Mouse (Mus musculus): ENCODE data around the gene Tcf25. TPM values are rescaled to one million over a fixed set of nuclear protein-coding genes. Genes with fewer than 3 reads are reported as not detected.

Gene Tcf25
- 396 and 405 TPM in 2 replicates for polyA plus RNA-seq (2015; fragmentation: Nextera tagmentation; extraction: Ambion mirVana)

DNA sequence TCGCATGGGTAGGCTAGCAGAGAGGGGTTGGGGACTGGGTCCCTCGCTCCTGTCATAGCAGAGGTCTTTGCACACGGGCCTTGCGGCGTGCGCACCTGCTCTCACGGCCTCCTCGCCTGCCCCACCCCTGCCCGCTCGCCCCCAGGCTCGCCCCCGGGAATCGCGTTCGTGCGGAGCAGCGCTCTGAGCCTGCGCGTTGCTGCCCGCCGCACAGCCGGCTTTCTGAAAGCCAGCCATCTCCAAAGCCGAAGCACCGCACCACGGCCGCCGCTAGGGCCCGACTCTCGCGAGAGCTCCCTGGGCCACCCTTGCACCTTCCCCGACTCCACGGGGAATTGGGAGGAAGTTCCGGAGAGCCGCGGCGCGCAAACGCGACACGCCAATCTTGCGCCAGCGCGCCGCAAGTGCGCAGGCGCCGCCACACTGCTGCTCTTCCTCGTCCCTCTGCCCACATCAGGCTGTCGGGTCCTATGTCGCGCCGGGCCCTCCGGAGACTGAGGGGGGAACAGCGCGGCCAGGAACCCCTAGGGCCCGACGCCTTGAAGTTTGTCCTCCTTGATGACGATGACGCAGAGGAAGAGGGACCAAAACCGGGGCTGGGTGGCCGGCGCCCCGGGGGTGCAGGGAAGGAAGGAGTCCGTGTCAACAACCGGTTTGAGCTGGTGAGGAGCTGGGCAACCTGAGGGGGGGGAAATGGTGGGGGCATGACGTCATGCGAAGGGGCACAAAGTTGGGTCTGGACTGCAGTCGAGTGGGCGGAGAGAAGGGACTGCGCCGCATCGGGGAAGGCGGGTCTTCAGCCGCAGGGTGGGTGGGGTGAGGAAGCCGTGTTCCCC, at the start of gene Tcf25:
TSS of gene Tcf25 (plus strand) at position 351 of the 836 bp plus-strand sequence.
- peaks cover 21% of the 10 kb centered on the region for H3K4me1 ChIP-seq (ENCODE audit: control insufficient read depth, insufficient read depth, low read depth, low read length)
- H3K4me2 ChIP-seq (ENCODE audit: low read length), result peak within 1 kb of the TSS; percentile 89
- peak within 1 kb of the TSS; percentile 90 for H3K9ac ChIP-seq (ENCODE audit: low read depth, low read length)
- H3K27me3 ChIP-seq (replicated peaks; ENCODE audit: control insufficient read depth, insufficient read depth, low read length), result no peaks in the 10 kb centered on the region
- H3K27ac ChIP-seq (ENCODE audit: low read depth, low read length), result peak within 1 kb of the TSS; percentile 98
- H3K4me3 ChIP-seq (ENCODE audit: low read length), result peak within 1 kb of the TSS; percentile 91
- H3K36me3 ChIP-seq (ENCODE audit: control insufficient read depth, insufficient read depth, low read length), result peaks cover 5% of the 10 kb centered on the region; the same call in 1 of the 2 replicates
- WGBS, result under 1% methylated on average over 67 of the region's 75 CpGs
- ATAC-seq, result peak; percentile 95
- no peaks in the 10 kb centered on the region for H3K9me3 ChIP-seq (ENCODE audit: control insufficient read depth, low read length)

DNA sequence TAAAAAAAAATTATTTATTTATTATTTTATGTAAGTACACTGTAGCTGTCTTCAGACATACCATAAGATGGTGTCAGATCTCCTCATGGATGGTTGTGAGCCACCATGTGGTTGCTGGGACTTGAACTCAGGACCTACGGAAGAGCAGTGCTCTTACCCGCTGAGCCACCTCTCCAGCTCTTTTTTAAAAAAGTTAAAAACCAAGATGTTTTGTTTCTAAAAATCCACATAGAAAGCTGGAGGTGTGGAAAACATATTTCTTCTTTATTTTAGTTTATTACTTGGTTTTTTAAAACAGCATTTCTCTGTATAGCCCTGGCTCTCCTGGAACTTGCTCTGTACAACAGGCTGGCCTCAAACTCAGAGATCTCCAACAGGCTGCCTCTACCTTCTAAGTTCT, 45.0 kb upstream of the Tcf25 start:
- 92% methylated on average over 2 of the region's 2 CpGs for WGBS
- no peak for ATAC-seq
- Histone ChIP-seq H3K27ac (ENCODE audit: low read depth, low read length) (no peak overlapping the region), H3K9me3 (ENCODE audit: control insufficient read depth, low read length) (no peaks in the 10 kb centered on the region), H3K9ac (ENCODE audit: low read depth, low read length) (no peak overlapping the region), H3K36me3 (ENCODE audit: control insufficient read depth, insufficient read depth, low read length) (no peaks in the 10 kb centered on the region), H3K4me2 (ENCODE audit: low read length) (no peak overlapping the region), H3K27me3 (replicated peaks; ENCODE audit: control insufficient read depth, insufficient read depth, low read length) (no peaks in the 10 kb centered on the region), H3K4me1 (ENCODE audit: control insufficient read depth, insufficient read depth, low read depth, low read length) (no peaks in the 10 kb centered on the region; the same call in 1 of the 2 replicates), H3K4me3 (ENCODE audit: low read length) (no peak overlapping the region)

DNA sequence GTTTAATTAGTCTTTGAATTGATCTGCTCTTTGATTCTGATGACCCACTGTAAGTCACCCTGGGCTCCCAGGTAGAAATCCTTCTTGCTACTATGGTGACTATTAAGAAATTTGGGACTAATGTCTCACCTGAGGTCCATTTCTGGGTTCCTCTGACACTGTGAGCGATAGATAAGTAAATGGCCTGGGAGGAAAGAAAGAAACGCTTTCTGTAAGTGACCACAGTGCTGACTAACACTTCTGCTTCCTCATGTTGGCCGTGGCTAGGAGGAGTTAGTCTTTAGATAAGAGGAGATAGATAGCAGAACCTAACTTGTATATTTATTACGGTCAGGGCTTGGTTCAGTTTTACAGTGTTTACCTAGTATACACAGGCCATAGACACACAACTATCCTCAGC, 44.2 kb upstream of the Tcf25 start:
- ATAC-seq, result no peak
- H3K4me1 ChIP-seq (ENCODE audit: control insufficient read depth, insufficient read depth, low read depth, low read length), result peaks cover 7% of the 10 kb centered on the region
- H3K9me3 ChIP-seq (ENCODE audit: control insufficient read depth, low read length), result no peaks in the 10 kb centered on the region
- no peaks in the 10 kb centered on the region for H3K27me3 ChIP-seq (replicated peaks; ENCODE audit: control insufficient read depth, insufficient read depth, low read length)
- H3K4me3 ChIP-seq (ENCODE audit: low read length), result no peak overlapping the region
- no peak overlapping the region for H3K9ac ChIP-seq (ENCODE audit: low read depth, low read length)
- H3K27ac ChIP-seq (ENCODE audit: low read depth, low read length), result no peak overlapping the region
- H3K4me2 ChIP-seq (ENCODE audit: low read length), result no peak overlapping the region
- H3K36me3 ChIP-seq (ENCODE audit: control insufficient read depth, insufficient read depth, low read length), result no peaks in the 10 kb centered on the region
- 90% methylated on average over 4 of the region's 4 CpGs for WGBS

DNA sequence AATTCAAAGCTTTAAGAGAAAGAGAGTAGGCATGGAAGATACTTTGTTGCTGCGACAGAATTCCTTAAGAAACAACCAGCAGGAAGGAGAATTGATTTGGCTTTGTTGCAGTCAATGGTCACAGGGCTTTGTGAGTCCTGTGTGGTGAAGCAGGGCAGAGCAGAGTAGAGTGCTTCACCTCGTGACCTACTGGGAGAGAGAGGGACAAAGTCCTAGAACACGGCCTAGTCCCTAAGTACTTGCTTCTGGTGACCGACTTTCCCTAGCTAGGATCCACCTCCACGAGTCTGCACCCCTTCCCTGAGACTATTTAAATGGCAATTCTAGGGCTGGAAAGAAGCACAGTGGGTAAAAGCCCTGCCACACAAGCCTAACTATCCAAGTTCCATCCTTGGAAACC, 43.6 kb upstream of the Tcf25 start:
- no peak overlapping the region for H3K27ac ChIP-seq (ENCODE audit: low read depth, low read length)
- peaks cover 13% of the 10 kb centered on the region for H3K4me1 ChIP-seq (ENCODE audit: control insufficient read depth, insufficient read depth, low read depth, low read length)
- WGBS, result 66% methylated on average over 5 of the region's 5 CpGs
- H3K4me3 ChIP-seq (ENCODE audit: low read length), result no peak overlapping the region
- no peaks in the 10 kb centered on the region for H3K27me3 ChIP-seq (replicated peaks; ENCODE audit: control insufficient read depth, insufficient read depth, low read length)
- no peaks in the 10 kb centered on the region for H3K9me3 ChIP-seq (ENCODE audit: control insufficient read depth, low read length)
- H3K36me3 ChIP-seq (ENCODE audit: control insufficient read depth, insufficient read depth, low read length), result no peaks in the 10 kb centered on the region
- no peak overlapping the region for H3K9ac ChIP-seq (ENCODE audit: low read depth, low read length)
- no peak for ATAC-seq
- no peak overlapping the region for H3K4me2 ChIP-seq (ENCODE audit: low read length)

DNA sequence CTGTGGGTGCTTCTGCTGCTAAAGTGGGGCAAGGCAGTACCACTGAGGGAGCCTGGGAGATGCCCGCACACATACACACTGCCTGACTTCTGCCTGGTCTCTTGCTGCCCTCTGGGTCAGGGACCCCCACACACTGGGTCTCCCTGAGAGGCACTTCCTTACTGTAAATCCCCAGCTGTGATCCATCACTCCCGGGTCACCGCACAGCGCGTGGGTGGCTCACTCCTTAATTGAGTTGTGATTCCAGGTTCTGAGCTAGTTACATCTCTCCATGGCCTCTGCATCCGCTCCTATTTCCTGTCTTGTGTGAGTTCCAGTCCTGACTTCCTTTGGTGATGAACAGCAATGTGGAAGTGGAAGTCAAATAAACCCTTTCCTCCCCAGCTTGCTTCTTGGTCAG, 42.9 kb upstream of the Tcf25 start:
- H3K27ac ChIP-seq (ENCODE audit: low read depth, low read length), result no peak overlapping the region

DNA sequence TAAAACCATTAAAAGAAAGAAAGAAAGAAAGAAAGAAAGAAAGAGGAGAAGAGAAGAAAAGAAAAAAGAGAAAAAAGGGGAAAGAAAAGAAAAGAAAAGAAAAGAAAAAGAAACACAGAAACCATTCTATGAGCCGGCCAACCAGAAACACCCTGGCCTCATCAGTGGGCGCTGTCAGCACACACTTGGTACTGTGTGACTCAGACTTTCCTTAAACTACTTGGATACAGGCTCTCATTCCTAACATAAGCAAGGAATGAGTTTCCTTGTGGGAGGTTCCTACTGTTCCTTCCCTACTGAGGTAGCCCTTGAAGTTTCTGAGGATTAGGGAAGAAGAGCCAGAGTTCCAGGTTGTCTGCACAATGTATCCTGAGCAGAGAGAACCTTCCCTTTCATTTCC, 42.3 kb upstream of the Tcf25 start:
- Histone ChIP-seq H3K9me3 (ENCODE audit: control insufficient read depth, low read length) (no peaks in the 10 kb centered on the region), H3K27me3 (replicated peaks; ENCODE audit: control insufficient read depth, insufficient read depth, low read length) (no peaks in the 10 kb centered on the region), H3K4me3 (ENCODE audit: low read length) (no peak overlapping the region; the same call in 1 of the 2 replicates), H3K4me1 (ENCODE audit: control insufficient read depth, insufficient read depth, low read depth, low read length) (peaks cover 16% of the 10 kb centered on the region), H3K4me2 (ENCODE audit: low read length) (peak overlapping the region; percentile 74), H3K27ac (ENCODE audit: low read depth, low read length) (peak overlapping the region; percentile 97), H3K36me3 (ENCODE audit: control insufficient read depth, insufficient read depth, low read length) (no peaks in the 10 kb centered on the region), H3K9ac (ENCODE audit: low read depth, low read length) (no peak overlapping the region)
- 90% methylated on average over 2 of the region's 2 CpGs for WGBS
- no peak for ATAC-seq

More for the DNA sequence above, 42.9 kb upstream of the Tcf25 start:
- no peak overlapping the region for H3K9ac ChIP-seq (ENCODE audit: low read depth, low read length)
- no peak overlapping the region for H3K4me2 ChIP-seq (ENCODE audit: low read length)
- no peaks in the 10 kb centered on the region for H3K36me3 ChIP-seq (ENCODE audit: control insufficient read depth, insufficient read depth, low read length)
- 75% methylated on average over 6 of the region's 6 CpGs for WGBS
- no peaks in the 10 kb centered on the region for H3K27me3 ChIP-seq (replicated peaks; ENCODE audit: control insufficient read depth, insufficient read depth, low read length)
- no peaks in the 10 kb centered on the region for H3K9me3 ChIP-seq (ENCODE audit: control insufficient read depth, low read length)
- no peak overlapping the region for H3K4me3 ChIP-seq (ENCODE audit: low read length)
- ATAC-seq, result no peak
- H3K4me1 ChIP-seq (ENCODE audit: control insufficient read depth, insufficient read depth, low read depth, low read length), result peaks cover 16% of the 10 kb centered on the region

DNA sequence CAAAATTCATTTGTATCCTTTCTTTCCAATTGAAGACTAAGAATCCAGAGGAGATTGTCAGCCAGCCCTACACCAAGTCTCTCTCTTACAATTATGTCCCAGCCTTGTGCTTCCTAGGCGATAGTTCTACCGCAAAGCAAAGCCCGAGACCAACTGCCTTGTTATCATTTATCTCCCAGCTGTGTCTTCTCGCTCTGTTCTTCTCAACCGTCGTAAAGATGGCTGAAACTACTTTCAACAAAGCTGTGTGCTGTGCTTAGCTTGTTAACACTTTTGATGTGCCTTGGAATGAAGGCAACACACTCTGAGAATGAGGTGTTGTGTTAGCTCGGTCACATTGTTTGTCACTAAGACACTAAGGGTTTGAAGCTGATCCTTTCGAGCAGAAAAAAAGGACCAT, 41.7 kb upstream of the Tcf25 start:
- Histone ChIP-seq H3K9ac (ENCODE audit: low read depth, low read length) (peak overlapping the region; percentile 92), H3K27ac (ENCODE audit: low read depth, low read length) (peak overlapping the region; percentile 97), H3K36me3 (ENCODE audit: control insufficient read depth, insufficient read depth, low read length) (no peaks in the 10 kb centered on the region), H3K4me1 (ENCODE audit: control insufficient read depth, insufficient read depth, low read depth, low read length) (peaks cover 16% of the 10 kb centered on the region), H3K9me3 (ENCODE audit: control insufficient read depth, low read length) (no peaks in the 10 kb centered on the region), H3K4me2 (ENCODE audit: low read length) (peak overlapping the region; percentile 74), H3K4me3 (ENCODE audit: low read length) (peak overlapping the region; percentile 84), H3K27me3 (replicated peaks; ENCODE audit: control insufficient read depth, insufficient read depth, low read length) (no peaks in the 10 kb centered on the region)
- WGBS, result 18% methylated on average over 8 of the region's 8 CpGs
- ATAC-seq, result peak; percentile 26

DNA sequence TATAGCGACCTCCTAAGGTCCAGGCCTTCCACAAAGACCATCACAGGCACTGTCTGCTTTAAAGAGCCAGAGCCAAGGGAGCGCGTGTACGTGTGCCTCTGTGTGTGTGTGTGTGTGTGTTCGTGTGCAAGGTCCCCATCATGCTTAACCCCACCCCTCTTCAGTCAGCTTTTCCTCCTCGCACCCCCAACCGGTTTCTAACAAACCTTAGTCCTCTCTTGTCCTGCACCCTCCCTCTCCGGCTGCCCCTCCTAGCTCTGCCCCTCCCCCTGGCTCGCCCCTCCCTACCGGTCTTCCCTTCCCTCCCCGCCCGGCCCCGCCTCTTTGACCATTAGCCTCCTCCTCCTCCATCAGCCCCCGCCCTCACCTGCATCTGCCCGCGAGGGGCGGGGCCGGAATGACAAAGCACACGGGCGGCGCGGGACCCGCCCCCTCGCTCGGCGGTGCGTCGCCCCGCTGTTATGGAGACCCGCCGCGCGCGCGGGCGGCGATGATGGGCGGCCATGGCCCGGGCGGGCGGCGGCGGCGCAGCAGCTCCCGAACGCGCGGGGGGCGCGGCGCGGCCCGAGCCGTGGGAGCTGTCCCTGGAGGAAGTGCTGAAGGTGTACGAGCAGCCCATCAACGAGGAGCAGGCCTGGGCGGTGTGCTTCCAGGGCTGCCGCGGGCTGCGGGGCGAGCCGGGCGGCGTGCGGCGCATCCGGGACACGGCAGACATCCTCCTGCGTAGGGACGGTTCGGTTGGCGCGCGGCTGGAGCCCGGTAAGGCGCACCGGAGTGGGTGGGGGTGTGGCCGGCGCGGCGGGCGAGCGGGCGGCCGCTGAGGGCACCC, 41.1 kb upstream of the Tcf25 start, which contains the start of gene Spire2:
TSS of gene Spire2 (plus strand) at position 452 of the 829 bp plus-strand sequence.
- under 1% methylated on average over 75 of the region's 85 CpGs for WGBS
- Histone ChIP-seq H3K36me3 (ENCODE audit: control insufficient read depth, insufficient read depth, low read length) (no peaks in the 10 kb centered on the region), H3K4me3 (ENCODE audit: low read length) (peak within 1 kb of the TSS; percentile 84), H3K4me1 (ENCODE audit: control insufficient read depth, insufficient read depth, low read depth, low read length) (peaks cover 16% of the 10 kb centered on the region), H3K27ac (ENCODE audit: low read depth, low read length) (peak within 1 kb of the TSS; percentile 97), H3K9ac (ENCODE audit: low read depth, low read length) (peak within 1 kb of the TSS; percentile 92), H3K9me3 (ENCODE audit: control insufficient read depth, low read length) (no peaks in the 10 kb centered on the region), H3K4me2 (ENCODE audit: low read length) (peak within 1 kb of the TSS; percentile 74), H3K27me3 (replicated peaks; ENCODE audit: control insufficient read depth, insufficient read depth, low read length) (no peaks in the 10 kb centered on the region)
- ATAC-seq, result peak; percentile 90

DNA sequence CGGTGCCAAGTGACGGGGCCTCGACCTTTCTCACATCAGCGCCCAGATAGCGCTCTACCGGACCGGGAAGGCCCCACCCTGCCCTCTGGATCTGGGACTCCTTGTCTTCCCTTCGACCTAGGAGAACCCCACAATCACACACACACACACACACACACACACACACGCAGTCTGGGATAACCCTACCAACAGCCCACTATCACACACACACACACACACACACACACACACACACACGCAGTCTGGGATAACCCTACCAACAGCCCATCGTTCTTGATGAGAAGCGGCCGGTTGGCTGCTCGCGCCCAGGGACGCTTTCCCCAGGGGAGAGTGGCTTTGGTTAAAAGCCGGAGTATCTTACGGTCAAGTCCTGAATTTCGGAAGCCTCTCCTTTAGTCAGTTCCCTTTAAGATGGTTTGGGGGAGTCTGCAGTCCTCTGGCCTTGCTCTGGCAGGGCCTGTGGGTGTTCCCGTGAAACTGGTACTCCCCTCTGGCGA, 40.4 kb upstream of the Tcf25 start:
- peak; percentile 31; the same call in 1 of the 2 replicates for ATAC-seq
- under 1% methylated on average over 16 of the region's 21 CpGs for WGBS
- H3K9ac ChIP-seq (ENCODE audit: low read depth, low read length), result peak overlapping the region; percentile 92

More for the DNA sequence above, 40.4 kb upstream of the Tcf25 start:
- no peaks in the 10 kb centered on the region for H3K36me3 ChIP-seq (ENCODE audit: control insufficient read depth, insufficient read depth, low read length)
- peak overlapping the region; percentile 74 for H3K4me2 ChIP-seq (ENCODE audit: low read length)
- H3K4me1 ChIP-seq (ENCODE audit: control insufficient read depth, insufficient read depth, low read depth, low read length), result peaks cover 16% of the 10 kb centered on the region
- peak overlapping the region; percentile 84 for H3K4me3 ChIP-seq (ENCODE audit: low read length)
- H3K27ac ChIP-seq (ENCODE audit: low read depth, low read length), result peak overlapping the region; percentile 97
- no peaks in the 10 kb centered on the region for H3K27me3 ChIP-seq (replicated peaks; ENCODE audit: control insufficient read depth, insufficient read depth, low read length)
- no peaks in the 10 kb centered on the region for H3K9me3 ChIP-seq (ENCODE audit: control insufficient read depth, low read length)

Data from hindbrain, embryonic 16.5 days (tissue).